Mouse (Mus musculus) brain, embryonic 14.5 days (tissue): ENCODE measurements at regions not wholly inside any gene's neighbourhood (a gene's known extent, or its start where the extent isn't known, plus 50 kb on each side); places are given as distances from the start of the nearest gene placed in this dataset.

ENCODE experiments used
- CTCF ChIP-seq: fragments of 200-500 bp; IDR thresholded peaks from 2 replicates; pipeline ENCODE4 v1.5.1; 2012; ENCODE audit warnings: inconsistent platforms, mild to moderate bottlenecking, moderate library complexity, borderline replicate concordance; ENCODE audit not compliant: insufficient read depth, insufficient read length; ENCODE audit errors: extremely low read depth
- POLR2A ChIP-seq: fragments of 200-500 bp; IDR thresholded peaks from 2 replicates; pipeline ENCODE4 v1.6.1; 2012; ENCODE audit warnings: mild to moderate bottlenecking, inconsistent platforms, borderline replicate concordance; ENCODE audit not compliant: poor library complexity, insufficient read depth, insufficient read length, severe bottlenecking; ENCODE audit errors: extremely low read depth

DNA sequence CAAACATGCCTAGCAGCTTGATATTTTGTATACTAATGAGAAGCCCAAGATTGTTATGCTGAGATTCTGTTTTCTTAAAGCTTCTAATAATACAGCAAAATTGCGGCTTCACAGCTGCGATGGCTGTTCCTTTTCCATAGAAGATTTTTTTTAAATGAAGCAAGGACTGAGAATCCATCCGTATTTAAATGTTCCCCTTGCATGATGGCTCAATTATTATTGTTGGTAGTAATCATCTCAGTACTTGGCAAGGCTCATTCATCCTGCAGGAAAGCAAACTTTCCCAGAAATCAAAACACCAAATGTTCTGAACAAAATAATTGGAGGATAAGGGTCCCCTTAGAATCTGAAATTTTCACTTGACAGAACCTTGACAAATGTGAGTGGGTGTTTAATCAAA lies 1451.6 kb upstream of the Pcdh7 start:
- TF ChIP-seq CTCF (no peak), POLR2A (no peak)
